8 mouse cellular contexts compared by ENCODE assay signal in genomic region chr11:79306996-79307395, GRCm38 (mm10). TPM values are rescaled to one million over a fixed set of nuclear protein-coding genes. Genes with fewer than 3 reads are reported as not detected.
A peak's percentile ranks its signal among the peaks of the same experiment; 100 is the strongest.
DNase-seq lines count a peak whose midpoint lies in the region; ATAC-seq and TF ChIP-seq lines count a peak whose summit lies in the region.

No protein-coding gene starts in this region.

- peaks cover 18 to 51% of the 10 kb centered on the region in 2 experiments for H3K4me1 ChIP-seq in MEL (ENCODE audit: control insufficient read depth in 1 of 2, insufficient read depth in 2 of 2, low read length in 2 of 2)
- H3K4me1 ChIP-seq in hindbrain, embryonic 12.5 days: peaks cover 23% of the 10 kb centered on the region
- H3K4me1 ChIP-seq in liver, postnatal 0 days (ENCODE audit: insufficient read depth): peaks cover 18% of the 10 kb centered on the region
- no peaks in the 10 kb centered on the region; the same call in 1 of the 2 replicates for H3K4me1 ChIP-seq in neural tube, embryonic 14.5 days (ENCODE audit: control insufficient read depth, insufficient read depth, low read length)

- intact Hi-C loops in gastrocnemius, postnatal 14 days (cut with DNase I; ENCODE audit: low total_unique reads): loop anchor here (10.0 kb wide), 1 partner anchor 98 kb away; no protein-coding TSS in a partner anchor
- intact Hi-C loops in gastrocnemius, postnatal 36 days (cut with DNase I): loop anchor here (5.0 kb wide), 1 partner anchor 90 kb away; no protein-coding TSS in a partner anchor

- no peaks in the 10 kb centered on the region; the same call in 1 of the 2 replicates for H3K79me2 ChIP-seq in MEL (ENCODE audit: control insufficient read depth, insufficient read depth, low read length, poor library complexity)

- TF ChIP-seq CTCF in MEL (IDR thresholded peaks at IDR 0.05 in 2 of 3, conservative IDR thresholded peaks at IDR 0.05 in 1 of 3; ENCODE audit: control insufficient read depth in 1 of 3, insufficient read depth in 1 of 3, low read depth in 2 of 3, low read length in 3 of 3, poor library complexity in 1 of 3, severe bottlenecking in 1 of 3): no peak
- TF ChIP-seq CTCF in liver, postnatal 0 days (IDR thresholded peaks at IDR 0.05; ENCODE audit: low read depth): no peak

- H3K9ac ChIP-seq in MEL (ENCODE audit: control insufficient read depth, low read depth, low read length, poor library complexity, severe bottlenecking): peak overlapping the region; percentile 64
- H3K9ac ChIP-seq in hindbrain, embryonic 12.5 days: no peak overlapping the region
- peak overlapping the region; percentile 30; the same call in 1 of the 2 replicates for H3K9ac ChIP-seq in liver, postnatal 0 days (replicated peaks)
- H3K9ac ChIP-seq in neural tube, embryonic 14.5 days (replicated peaks; ENCODE audit: low read depth, low read length): no peak overlapping the region

- H3K27me3 ChIP-seq in MEL (ENCODE audit: control insufficient read depth in 1 of 2, insufficient read depth in 2 of 2, low read length in 2 of 2): no peaks in the 10 kb centered on the region
- H3K27me3 ChIP-seq in hindbrain, embryonic 12.5 days: no peaks in the 10 kb centered on the region
- no peaks in the 10 kb centered on the region for H3K27me3 ChIP-seq in liver, postnatal 0 days (ENCODE audit: insufficient read depth, low read length)
- no peaks in the 10 kb centered on the region for H3K27me3 ChIP-seq in neural tube, embryonic 14.5 days (ENCODE audit: control insufficient read depth, insufficient read depth, low read length)

- peak overlapping the region; percentile 91 for H3K27ac ChIP-seq in MEL (ENCODE audit: control insufficient read depth, low read depth, low read length)
- H3K27ac ChIP-seq in hindbrain, embryonic 12.5 days: peak overlapping the region; percentile 79
- H3K27ac ChIP-seq in liver, postnatal 0 days (ENCODE audit: low read depth): peak overlapping the region; percentile 74
- peak overlapping the region; percentile 50 for H3K27ac ChIP-seq in neural tube, embryonic 14.5 days (ENCODE audit: low read depth, low read length)

- TF ChIP-seq RAD21 in MEL (IDR thresholded peaks at IDR 0.05; ENCODE audit: low read depth, low read length): no peak

- WGBS in hindbrain, embryonic 12.5 days: 11% methylated on average over 10 of the region's 10 CpGs
- 27% methylated on average over 10 of the region's 10 CpGs for WGBS in liver, postnatal 0 days (ENCODE audit: insufficient replicate concordance)
- 5% methylated on average over 10 of the region's 10 CpGs for WGBS in neural tube, embryonic 14.5 days

- H3K4me3 ChIP-seq in MEL (ENCODE audit: control insufficient read depth in 1 of 2, insufficient read depth in 1 of 2, low read depth in 2 of 2, low read length in 2 of 2): peak overlapping the region; percentile 44 to 52
- H3K4me3 ChIP-seq in hindbrain, embryonic 12.5 days: no peak overlapping the region
- no peak overlapping the region for H3K4me3 ChIP-seq in liver, postnatal 0 days (ENCODE audit: low read depth, low read length)
- no peak overlapping the region for H3K4me3 ChIP-seq in neural tube, embryonic 14.5 days (ENCODE audit: low read depth, low read length)

- no peak for ATAC-seq in hindbrain, embryonic 12.5 days (ENCODE audit: low FRiP score)
- ATAC-seq in liver, postnatal 0 days: peak; percentile 68; the same call in 1 of the 2 replicates
- ATAC-seq in neural tube, embryonic 14.5 days (ENCODE audit: low read depth): no peak

- DNase-seq in gastrocnemius, postnatal 14 days: peak; percentile 39
- no peak for DNase-seq in gastrocnemius, postnatal 36 days
- peak; percentile 83 for DNase-seq in MEL (ENCODE audit: low read depth, low spot score)
- DNase-seq in fibroblast of lung, adult 2 months (ENCODE audit: low read depth): peak; percentile 78
- DNase-seq in liver, postnatal 0 days: peak; percentile 41
- DNase-seq in urinary bladder, postnatal 36 days (ENCODE audit: low spot score in 2 of 2): no peak

- no peak; a peak in 1 of 4 replicates for TF ChIP-seq POLR2A in MEL (IDR thresholded peaks at IDR 0.05; ENCODE audit: control insufficient read depth in 1 of 2, insufficient read depth in 1 of 2, low read depth in 1 of 2, low read length in 2 of 2, poor library complexity in 1 of 2)

- H3K9me3 ChIP-seq in MEL (replicated peaks; ENCODE audit: insufficient read depth, low read length): no peaks in the 10 kb centered on the region
- H3K9me3 ChIP-seq in hindbrain, embryonic 12.5 days (replicated peaks): no peaks in the 10 kb centered on the region
- no peaks in the 10 kb centered on the region for H3K9me3 ChIP-seq in liver, postnatal 0 days (ENCODE audit: low read length)
- no peaks in the 10 kb centered on the region for H3K9me3 ChIP-seq in neural tube, embryonic 14.5 days (ENCODE audit: control insufficient read depth, low read length)

- TF ChIP-seq EP300 in MEL (IDR thresholded peaks at IDR 0.05; ENCODE audit: low read depth in 1 of 2, low read length in 2 of 2): peak; percentile 54 to 65; a peak in 2 of 4 replicates
- no peak for TF ChIP-seq EP300 in liver, postnatal 0 days (IDR thresholded peaks at IDR 0.05; ENCODE audit: low read depth)

- H3K4me2 ChIP-seq in hindbrain, embryonic 12.5 days (replicated peaks): 0 out of 2 replicates have a peak overlapping the region, but pooled peaks have one; percentile 13
- H3K4me2 ChIP-seq in liver, postnatal 0 days (ENCODE audit: low read depth, low read length): peak overlapping the region; percentile 23; the same call in 1 of the 2 replicates
- no peak overlapping the region; the same call in 1 of the 2 replicates for H3K4me2 ChIP-seq in neural tube, embryonic 14.5 days (ENCODE audit: low read depth, low read length)

- peaks cover 0 to 37% of the 10 kb centered on the region in 2 experiments; a peak in 2 of 4 replicates for H3K36me3 ChIP-seq in MEL (ENCODE audit: control insufficient read depth in 1 of 2, insufficient read depth in 2 of 2, low read length in 2 of 2)
- H3K36me3 ChIP-seq in hindbrain, embryonic 12.5 days: no peaks in the 10 kb centered on the region
- H3K36me3 ChIP-seq in liver, postnatal 0 days (replicated peaks; ENCODE audit: insufficient read depth, low read length): no peaks in the 10 kb centered on the region
- H3K36me3 ChIP-seq in neural tube, embryonic 14.5 days (ENCODE audit: control insufficient read depth, insufficient read depth, low read length): no peaks in the 10 kb centered on the region

TF ChIP-seq in MEL, 35 proteins besides CTCF, POLR2A, EP300 and RAD21:
- TF ChIP-seq TAL1 (IDR thresholded peaks at IDR 0.05; ENCODE audit: low read length) (peak; percentile 52; the same call in 1 of the 2 replicates), GATA1 (IDR thresholded peaks at IDR 0.05; ENCODE audit: low read depth, low read length) (no peak), NRF1 (IDR thresholded peaks at IDR 0.05; ENCODE audit: insufficient read depth, low read depth, low read length, poor library complexity, severe bottlenecking) (no peak), ZNF384 (IDR thresholded peaks at IDR 0.05; ENCODE audit: low read depth, low read length) (no peak), ZKSCAN1 (IDR thresholded peaks at IDR 0.05; ENCODE audit: low read depth, low read length) (no peak), UBTF (IDR thresholded peaks at IDR 0.05; ENCODE audit: borderline replicate concordance, insufficient read depth, low read depth, low read length) (0 out of 2 replicates have a peak, but pooled peaks have one; percentile 40), TBP (IDR thresholded peaks at IDR 0.05; ENCODE audit: low read depth, low read length) (peak; percentile 39; the same call in 1 of the 2 replicates), POLR2AphosphoS5 (IDR thresholded peaks at IDR 0.05; ENCODE audit: borderline replicate concordance, low read depth, low read length) (no peak)
TF ChIP-seq in MEL: peak in this region for 3.

RNA-seq across cellular contexts. Expression of gene Gm9964, which starts 10.3 kb away (rescaled TPM):
- total RNA-seq in gastrocnemius, postnatal 14 days (2021): not detected
- not detected for total RNA-seq in gastrocnemius, postnatal 36 days (2021)
- total RNA-seq in MEL (2012; rRNA removed): not detected in 2 replicates
- polyA plus RNA-seq in MEL (2012; ENCODE audit: insufficient read depth in 1 of 2, insufficient read length in 2 of 2, low read depth in 1 of 2, low replicate concordance in 2 of 2, missing spikeins in 1 of 2): not detected
- polyA plus RNA-seq in hindbrain, embryonic 12.5 days (2016; fragmentation: Nextera tagmentation; extraction: Ambion mirVana): not detected in 2 replicates
- polyA plus RNA-seq in liver, postnatal 0 days (2015; fragmentation: Nextera tagmentation; extraction: Ambion mirVana): not detected in 2 replicates
- polyA plus RNA-seq in neural tube, embryonic 14.5 days (2014; fragmentation: Nextera tagmentation; extraction: Ambion mirVana): 0.29 TPM in 1 of 2 replicates, not detected in the other

RNA-seq across cellular contexts. Expression of gene Nf1, which starts 32.5 kb away (rescaled TPM):
- 10 to 100 TPM; 21.4 to 22.4 TPM for total RNA-seq in gastrocnemius, postnatal 14 days (2021)
- total RNA-seq in gastrocnemius, postnatal 36 days (2021): 10 to 100 TPM; 16.4 to 17.1 TPM
- 13.2 and 14.8 TPM in 2 replicates for total RNA-seq in MEL (2012; rRNA removed)
- 100 to 1,000 TPM in 1 of 2 experiments, 10 to 100 TPM in 1; 20.3 to 108 TPM for polyA plus RNA-seq in MEL (2012; ENCODE audit: insufficient read depth in 1 of 2, insufficient read length in 2 of 2, low read depth in 1 of 2, low replicate concordance in 2 of 2, missing spikeins in 1 of 2)
- polyA plus RNA-seq in hindbrain, embryonic 12.5 days (2016; fragmentation: Nextera tagmentation; extraction: Ambion mirVana): 8.9 and 9.5 TPM in 2 replicates
- polyA plus RNA-seq in liver, postnatal 0 days (2015; fragmentation: Nextera tagmentation; extraction: Ambion mirVana): 2.7 and 2.8 TPM in 2 replicates
- polyA plus RNA-seq in neural tube, embryonic 14.5 days (2014; fragmentation: Nextera tagmentation; extraction: Ambion mirVana): 12.9 and 19.6 TPM in 2 replicates

RNA-seq across cellular contexts. Expression of gene Wsb1, which starts 52.5 kb away (rescaled TPM):
- 10 to 100 TPM; 16.5 to 19.1 TPM for total RNA-seq in gastrocnemius, postnatal 14 days (2021)
- total RNA-seq in gastrocnemius, postnatal 36 days (2021): 1 to 10 TPM; 6.7 to 6.9 TPM
- 48.8 and 56.2 TPM in 2 replicates for total RNA-seq in MEL (2012; rRNA removed)
- polyA plus RNA-seq in MEL (2012; ENCODE audit: insufficient read depth in 1 of 2, insufficient read length in 2 of 2, low read depth in 1 of 2, low replicate concordance in 2 of 2, missing spikeins in 1 of 2): 10 to 100 TPM; 57.0 to 90.9 TPM
- polyA plus RNA-seq in hindbrain, embryonic 12.5 days (2016; fragmentation: Nextera tagmentation; extraction: Ambion mirVana): 552 and 643 TPM in 2 replicates
- 23.3 and 26.3 TPM in 2 replicates for polyA plus RNA-seq in liver, postnatal 0 days (2015; fragmentation: Nextera tagmentation; extraction: Ambion mirVana)
- polyA plus RNA-seq in neural tube, embryonic 14.5 days (2014; fragmentation: Nextera tagmentation; extraction: Ambion mirVana): 684 and 720 TPM in 2 replicates

Comparison
In these comparisons a context has a peak if more than half of its experiments do, and no peak if none do; other contexts are left out.
1. DNase-seq: peak in gastrocnemius, postnatal 14 days (single experiment), MEL (single experiment), fibroblast of lung, adult 2 months (single experiment) and liver, postnatal 0 days (single experiment); none in gastrocnemius, postnatal 36 days (0 of 2) and urinary bladder, postnatal 36 days (0 of 2).
2. H3K4me3 ChIP-seq: peak in MEL (2 of 2); none in hindbrain, embryonic 12.5 days (single experiment), liver, postnatal 0 days (single experiment) and neural tube, embryonic 14.5 days (single experiment).
3. H3K9ac ChIP-seq: peak in MEL (single experiment) and liver, postnatal 0 days (single experiment); none in hindbrain, embryonic 12.5 days (single experiment) and neural tube, embryonic 14.5 days (single experiment).
4. Peak in every context shown above with its lines, with median percentiles within 50 percentile points of each other: H3K27ac ChIP-seq.